Mouse (Mus musculus) mature B cell (primary cell): ENCODE results near the gene Atf7.

ENCODE experiments used
- in situ Hi-C: fragments of 300-500 bp; cut with MboI; formaldehyde crosslinking; loops from 2 replicates; pipeline ENCODE4 v1.14.3; 2019

The Atf7 gene

GRCm38 (mm10) chr15:102547478-102547877 lies 77.8 kb downstream of the Atf7 start:
- in situ Hi-C loops = no loop called here

GRCm38 (mm10) chr15:102546677-102547427 lies 78.4 kb downstream of the Atf7 start:
- in situ Hi-C loops = no loop called here

- in situ Hi-C loops = no loop called here
These were observed 79.0 kb downstream of the Atf7 start for GRCm38 (mm10) chr15:102546246-102546645.

GRCm38 (mm10) chr15:102544801-102545200 lies 80.5 kb downstream of the Atf7 start:
- in situ Hi-C loops = no loop called here

- in situ Hi-C loops = no loop called here
These were observed 91.3 kb downstream of the Atf7 start for GRCm38 (mm10) chr15:102533926-102534325.

- in situ Hi-C loops = no loop called here
These were observed 93.0 kb downstream of the Atf7 start for GRCm38 (mm10) chr15:102532106-102532900.

GRCm38 (mm10) chr15:102531586-102531985 lies 93.7 kb downstream of the Atf7 start:
- in situ Hi-C loops = no loop called here

GRCm38 (mm10) chr15:102530566-102530965 lies 94.7 kb downstream of the Atf7 start:
- in situ Hi-C loops = no loop called here

- in situ Hi-C loops = loop anchor here (5.0 kb wide), 1 partner anchor 66 kb away; no protein-coding TSS in a partner anchor
These were observed 96.9 kb downstream of the Atf7 start for GRCm38 (mm10) chr15:102528396-102528795.

- in situ Hi-C loops = loop anchor here (5.0 kb wide), 1 partner anchor 66 kb away; no protein-coding TSS in a partner anchor
These were observed 97.3 kb downstream of the Atf7 start for GRCm38 (mm10) chr15:102527936-102528335.

GRCm38 (mm10) chr15:102526111-102527002 lies 98.9 kb downstream of the Atf7 start:
- in situ Hi-C loops = loop anchor here (5.0 kb wide), 1 partner anchor 64 kb away; no protein-coding TSS in a partner anchor

- in situ Hi-C loops = loop anchor here (5.0 kb wide), 1 partner anchor 63 kb away; no protein-coding TSS in a partner anchor
These were observed 100.3 kb downstream of the Atf7 start, which contains the start of gene Npff for GRCm38 (mm10) chr15:102524892-102525485. Gene Npff (minus strand): TSS chr15:102524942.

GRCm38 (mm10) chr15:102521480-102521879 lies 103.8 kb downstream of the Atf7 start:
- in situ Hi-C loops = no loop called here

- in situ Hi-C loops = no loop called here
These were observed 104.8 kb downstream of the Atf7 start for GRCm38 (mm10) chr15:102520416-102520815.

GRCm38 (mm10) chr15:102519211-102520141 lies 105.8 kb downstream of the Atf7 start:
- in situ Hi-C loops = no loop called here

- in situ Hi-C loops = no loop called here
These were observed 106.4 kb downstream of the Atf7 start for GRCm38 (mm10) chr15:102518859-102519201.

GRCm38 (mm10) chr15:102517976-102518858 lies 107.0 kb downstream of the Atf7 start, which contains the start of gene Tarbp2:
Gene Tarbp2 (plus strand): TSS chr15:102518192.
- in situ Hi-C loops = no loop called here

GRCm38 (mm10) chr15:102517631-102517975 lies 107.7 kb downstream of the Atf7 start:
- in situ Hi-C loops = no loop called here

GRCm38 (mm10) chr15:102516728-102517404 lies 108.4 kb downstream of the Atf7 start, which contains the start of gene Map3k12:
Gene Map3k12 (minus strand): TSS chr15:102517064.
- in situ Hi-C loops = no loop called here
